Mouse (Mus musculus) limb, embryonic 10.5 days (tissue): ENCODE measurements around the gene Pbx2. TPM values are rescaled to one million over a fixed set of nuclear protein-coding genes. Genes with fewer than 3 reads are reported as not detected.

Experiments used
- DNase-seq: peaks from one replicate; pipeline ENCODE4 v3.0.0-alpha.2; 2017; ENCODE audit warnings: low spot score
- H3K27ac ChIP-seq: fragments of 300-500 bp; sonication (generic); 2 replicates; pipeline ENCODE4 v1.5.1; 2016; ENCODE audit warnings: mild to moderate bottlenecking
- H3K27me3 ChIP-seq: fragments of 300-500 bp; sonication (generic); 2 replicates; pipeline ENCODE4 v1.6.1; 2016; ENCODE audit warnings: low read depth, mild to moderate bottlenecking; ENCODE audit not compliant: poor library complexity, severe bottlenecking
- H3K36me3 ChIP-seq: fragments of 300-500 bp; sonication (generic); 2 replicates; pipeline ENCODE4 v1.6.1; 2016; ENCODE audit warnings: mild to moderate bottlenecking, moderate library complexity
- H3K4me1 ChIP-seq: fragments of 300-500 bp; sonication (generic); 2 replicates; pipeline ENCODE4 v1.6.1; 2016
- H3K4me3 ChIP-seq: fragments of 300-500 bp; sonication (generic); 2 replicates; pipeline ENCODE4 v1.5.1; 2016; ENCODE audit warnings: mild to moderate bottlenecking, moderate library complexity
- H3K9me3 ChIP-seq: fragments of 300-500 bp; sonication (generic); replicated peaks from 2 replicates; pipeline ENCODE4 v1.6.1; 2016; ENCODE audit warnings: mild to moderate bottlenecking
- WGBS: fragments of 180-500 bp; shearing (Covaris S2); methylation state at CpG from one replicate; pipeline ENCODE4 v1.1.7; 2016; 5-methylcytosine and 5-hydroxymethylcytosine counted together
- polyA plus RNA-seq: library from polyadenylated mRNA; unstranded; fragments of >200 nt; fragmentation: Nextera tagmentation; extraction: Ambion mirVana; gene quantifications from 2 replicates; pipeline ENCODE4 v1.2.1, GENCODE M21; 2016

The Pbx2 gene
- polyA plus RNA-seq, 1 experiment from 2014 or later: 22.5 TPM

GRCm38 (mm10) chr17:34592581-34593549 lies 1.8 kb downstream of the Pbx2 start:
- WGBS: 2% methylated on average over 32 of the region's 32 CpGs
- H3K9me3 ChIP-seq: no peaks in the 10 kb centered on the region
- no peaks in the 10 kb centered on the region for H3K27me3 ChIP-seq
- peak overlapping the region; percentile 100 for H3K27ac ChIP-seq
- peak overlapping the region; percentile 95 for H3K4me3 ChIP-seq
- peak; percentile 60 for DNase-seq
- H3K4me1 ChIP-seq: peaks cover 85% of the 10 kb centered on the region
- H3K36me3 ChIP-seq: peaks cover 29% of the 10 kb centered on the region

- H3K4me1 ChIP-seq: peaks cover 81% of the 10 kb centered on the region
- WGBS: 55% methylated on average over 34 of the region's 34 CpGs
- peak overlapping the region; percentile 100; the same call in 1 of the 2 replicates for H3K27ac ChIP-seq
- DNase-seq: no peak
- H3K9me3 ChIP-seq: no peaks in the 10 kb centered on the region
- H3K27me3 ChIP-seq: no peaks in the 10 kb centered on the region
- H3K4me3 ChIP-seq: peak overlapping the region; percentile 95
- peaks cover 29% of the 10 kb centered on the region for H3K36me3 ChIP-seq
These were observed 2.9 kb downstream of the Pbx2 start for GRCm38 (mm10) chr17:34593752-34594525.

- 77% methylated on average over 8 of the region's 8 CpGs for WGBS
- peaks cover 64% of the 10 kb centered on the region for H3K4me1 ChIP-seq
- H3K36me3 ChIP-seq: peaks cover 44% of the 10 kb centered on the region
- H3K9me3 ChIP-seq: no peaks in the 10 kb centered on the region
- H3K27ac ChIP-seq: no peak overlapping the region
- no peak for DNase-seq
- no peak overlapping the region for H3K4me3 ChIP-seq
- H3K27me3 ChIP-seq: no peaks in the 10 kb centered on the region
These were observed 5.0 kb downstream of the Pbx2 start for GRCm38 (mm10) chr17:34596098-34596497.

GRCm38 (mm10) chr17:34597566-34598095 lies 6.6 kb downstream of the Pbx2 start, which contains the start of gene Ager:
Ager (plus strand) TSS chr17:34597862.
- H3K4me3 ChIP-seq: no peak within 1 kb of the TSS
- DNase-seq: no peak
- WGBS: 12% methylated on average over 6 of the region's 6 CpGs
- H3K27me3 ChIP-seq: no peaks in the 10 kb centered on the region
- H3K36me3 ChIP-seq: peaks cover 54% of the 10 kb centered on the region
- H3K4me1 ChIP-seq: peaks cover 62% of the 10 kb centered on the region
- no peaks in the 10 kb centered on the region for H3K9me3 ChIP-seq
- H3K27ac ChIP-seq: peak within 1 kb of the TSS; percentile 51; the same call in 1 of the 2 replicates

GRCm38 (mm10) chr17:34599891-34600290 lies 8.8 kb downstream of the Pbx2 start:
- Histone ChIP-seq H3K27ac (no peak overlapping the region; the same call in 1 of the 2 replicates), H3K27me3 (no peaks in the 10 kb centered on the region), H3K4me1 (peaks cover 49% of the 10 kb centered on the region)

GRCm38 (mm10) chr17:34601796-34602195 lies 10.7 kb downstream of the Pbx2 start:
- peak overlapping the region; percentile 98 for H3K4me3 ChIP-seq
- DNase-seq: no peak
- H3K9me3 ChIP-seq: no peaks in the 10 kb centered on the region
- 85% methylated on average over 12 of the region's 12 CpGs for WGBS
- H3K36me3 ChIP-seq: peaks cover 26% of the 10 kb centered on the region
- peaks cover 49% of the 10 kb centered on the region for H3K4me1 ChIP-seq
- no peak overlapping the region for H3K27ac ChIP-seq
- no peaks in the 10 kb centered on the region for H3K27me3 ChIP-seq

More at GRCm38 (mm10) chr17:34599891-34600290, 8.8 kb downstream of the Pbx2 start:
- WGBS: 80% methylated on average over 9 of the region's 9 CpGs
- no peak for DNase-seq
- H3K9me3 ChIP-seq: no peaks in the 10 kb centered on the region
- H3K36me3 ChIP-seq: peaks cover 44% of the 10 kb centered on the region
- no peak overlapping the region for H3K4me3 ChIP-seq

GRCm38 (mm10) chr17:34603375-34604060 lies 12.5 kb downstream of the Pbx2 start, which contains the start of gene Rnf5:
Rnf5 (minus strand) TSS chr17:34603690.
- H3K27ac ChIP-seq: peak within 1 kb of the TSS; percentile 95
- peak within 1 kb of the TSS; percentile 98 for H3K4me3 ChIP-seq
- no peaks in the 10 kb centered on the region for H3K9me3 ChIP-seq
- H3K27me3 ChIP-seq: no peaks in the 10 kb centered on the region
- peaks cover 38% of the 10 kb centered on the region for H3K36me3 ChIP-seq
- WGBS: 0% methylated on average over 30 of the region's 30 CpGs
- DNase-seq: peak; percentile 82
- H3K4me1 ChIP-seq: peaks cover 48% of the 10 kb centered on the region

GRCm38 (mm10) chr17:34604061-34604508 lies 13.0 kb downstream of the Pbx2 start, which contains the start of gene Agpat1:
Agpat1 (plus strand) TSS chr17:34604262.
- DNase-seq: peak; percentile 99
- Histone ChIP-seq H3K27ac (peak within 1 kb of the TSS; percentile 95), H3K4me3 (peak within 1 kb of the TSS; percentile 98), H3K9me3 (no peaks in the 10 kb centered on the region), H3K27me3 (no peaks in the 10 kb centered on the region), H3K36me3 (peaks cover 42% of the 10 kb centered on the region), H3K4me1 (peaks cover 49% of the 10 kb centered on the region)
- WGBS: 0% methylated on average over 35 of the region's 35 CpGs

GRCm38 (mm10) chr17:34604511-34605237 lies 13.6 kb downstream of the Pbx2 start:
- Histone ChIP-seq H3K4me1 (peaks cover 46% of the 10 kb centered on the region), H3K4me3 (peak overlapping the region; percentile 98)

GRCm38 (mm10) chr17:34605609-34606008 lies 14.5 kb downstream of the Pbx2 start:
- H3K27me3 ChIP-seq: no peaks in the 10 kb centered on the region
- H3K9me3 ChIP-seq: no peaks in the 10 kb centered on the region
- H3K4me1 ChIP-seq: peaks cover 46% of the 10 kb centered on the region
- H3K36me3 ChIP-seq: peaks cover 40% of the 10 kb centered on the region
- peak overlapping the region; percentile 98 for H3K4me3 ChIP-seq
- DNase-seq: peak; percentile 98
- under 1% methylated on average over 30 of the region's 30 CpGs for WGBS
- H3K27ac ChIP-seq: peak overlapping the region; percentile 95

More at GRCm38 (mm10) chr17:34604511-34605237, 13.6 kb downstream of the Pbx2 start:
- no peaks in the 10 kb centered on the region for H3K9me3 ChIP-seq
- WGBS: 14% methylated on average over 24 of the region's 24 CpGs
- H3K36me3 ChIP-seq: peaks cover 41% of the 10 kb centered on the region
- H3K27me3 ChIP-seq: no peaks in the 10 kb centered on the region
- no peak for DNase-seq
- H3K27ac ChIP-seq: peak overlapping the region; percentile 95

GRCm38 (mm10) chr17:34606186-34607039 lies 15.3 kb downstream of the Pbx2 start:
- H3K9me3 ChIP-seq: no peaks in the 10 kb centered on the region
- peak overlapping the region; percentile 98 for H3K4me3 ChIP-seq
- peaks cover 41% of the 10 kb centered on the region for H3K36me3 ChIP-seq
- WGBS: 20% methylated on average over 31 of the region's 32 CpGs
- no peaks in the 10 kb centered on the region for H3K27me3 ChIP-seq
- peak; percentile 58 for DNase-seq
- peak overlapping the region; percentile 95 for H3K27ac ChIP-seq
- peaks cover 46% of the 10 kb centered on the region for H3K4me1 ChIP-seq
